Mouse (Mus musculus) right cerebral cortex, postnatal 25 days (tissue): ENCODE measurements around the gene Il1r2.

Experiments used
- DNase-seq: peaks from one replicate; pipeline ENCODE4 v3.0.0; 2022

Gene Il1r2

GRCm38 (mm10) chr1:40073779-40074178 is at the start of gene Il1r2:
TSS of gene Il1r2 (plus strand) at chr1:40074079.
- DNase-seq: no peak

DNA sequence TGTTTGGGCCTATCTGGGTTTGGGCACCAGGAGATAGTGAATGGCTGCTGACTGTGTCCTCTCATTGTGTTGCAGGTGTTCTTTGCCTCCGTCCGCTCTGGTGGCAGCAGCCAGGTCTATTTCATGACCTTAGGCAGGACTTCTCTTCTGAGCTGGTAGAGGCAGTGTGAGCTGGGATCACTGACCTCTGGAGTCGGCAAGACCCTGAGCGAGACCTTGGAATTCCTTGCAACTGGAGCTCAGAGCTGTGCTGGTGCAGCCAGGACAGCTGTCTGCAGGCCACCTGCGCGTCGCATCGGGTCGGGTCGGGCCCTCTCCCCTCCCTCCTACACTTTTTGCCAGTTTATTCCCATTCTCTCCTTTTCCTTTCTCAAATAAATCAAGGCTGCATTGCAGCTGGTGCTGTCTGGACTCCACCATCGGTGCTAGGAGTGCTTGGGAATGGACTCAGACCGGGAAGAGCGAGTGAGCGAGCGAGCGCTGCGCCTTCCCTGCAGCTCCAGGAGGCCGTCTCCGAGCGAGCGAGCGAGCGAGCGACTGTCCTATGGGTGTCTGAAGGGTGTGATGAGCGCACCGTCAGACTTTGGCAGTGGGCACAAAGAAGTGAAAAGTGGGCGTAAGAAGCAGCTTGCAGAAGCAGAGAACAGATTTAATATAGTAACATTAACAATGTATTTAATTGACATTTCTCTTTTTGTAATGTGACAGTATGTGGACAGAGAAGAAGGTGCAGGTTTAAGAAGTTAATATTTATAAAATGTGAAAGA is 49.1 kb upstream of the Il1r2 start:
- DNase-seq: peak; percentile 28

- no peak for DNase-seq
Measured at GRCm38 (mm10) chr1:40025416-40025815, 48.5 kb upstream of the Il1r2 start.

- DNase-seq: no peak
Measured at GRCm38 (mm10) chr1:40027116-40027620, 46.7 kb upstream of the Il1r2 start.

DNA sequence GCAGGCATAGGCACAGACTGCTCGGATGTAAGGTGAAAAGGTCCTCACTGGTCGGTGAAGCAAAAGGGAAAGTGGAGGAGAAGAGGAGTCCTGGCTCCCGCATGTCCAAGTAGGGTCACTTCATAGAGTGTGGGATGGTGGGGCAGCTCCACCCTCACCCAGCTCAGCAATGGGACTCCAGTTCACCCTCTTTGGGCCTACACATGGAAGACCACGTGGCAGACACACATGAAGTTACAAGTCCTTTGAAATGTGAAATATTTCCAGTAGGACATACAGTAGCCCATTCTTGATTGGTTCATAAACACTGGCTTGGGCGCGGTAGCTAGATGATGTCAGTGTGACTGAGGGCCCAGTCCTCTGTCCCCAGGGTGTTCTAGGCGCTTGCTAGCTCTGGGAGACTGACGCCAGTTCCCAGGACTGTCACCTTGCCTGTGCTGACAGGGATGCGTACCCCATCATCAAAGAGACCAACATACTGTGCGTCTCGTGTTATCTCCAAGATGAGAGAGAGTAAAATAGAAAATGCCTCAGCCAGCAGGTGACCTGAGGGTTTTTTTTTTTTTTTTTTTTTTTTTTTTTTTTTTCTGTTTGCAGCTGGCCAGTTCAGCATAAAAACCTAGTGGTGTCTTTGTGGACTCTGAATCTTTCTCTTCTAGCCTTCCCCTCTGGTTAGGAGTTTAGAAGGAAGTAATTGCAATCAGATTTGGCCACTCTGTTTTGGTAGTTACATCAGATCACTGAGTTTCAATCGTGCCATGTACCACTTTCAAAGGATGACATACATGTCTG is 45.5 kb upstream of the Il1r2 start:
- DNase-seq: no peak

GRCm38 (mm10) chr1:40029597-40029996 is 44.3 kb upstream of the Il1r2 start:
- no peak for DNase-seq

DNA sequence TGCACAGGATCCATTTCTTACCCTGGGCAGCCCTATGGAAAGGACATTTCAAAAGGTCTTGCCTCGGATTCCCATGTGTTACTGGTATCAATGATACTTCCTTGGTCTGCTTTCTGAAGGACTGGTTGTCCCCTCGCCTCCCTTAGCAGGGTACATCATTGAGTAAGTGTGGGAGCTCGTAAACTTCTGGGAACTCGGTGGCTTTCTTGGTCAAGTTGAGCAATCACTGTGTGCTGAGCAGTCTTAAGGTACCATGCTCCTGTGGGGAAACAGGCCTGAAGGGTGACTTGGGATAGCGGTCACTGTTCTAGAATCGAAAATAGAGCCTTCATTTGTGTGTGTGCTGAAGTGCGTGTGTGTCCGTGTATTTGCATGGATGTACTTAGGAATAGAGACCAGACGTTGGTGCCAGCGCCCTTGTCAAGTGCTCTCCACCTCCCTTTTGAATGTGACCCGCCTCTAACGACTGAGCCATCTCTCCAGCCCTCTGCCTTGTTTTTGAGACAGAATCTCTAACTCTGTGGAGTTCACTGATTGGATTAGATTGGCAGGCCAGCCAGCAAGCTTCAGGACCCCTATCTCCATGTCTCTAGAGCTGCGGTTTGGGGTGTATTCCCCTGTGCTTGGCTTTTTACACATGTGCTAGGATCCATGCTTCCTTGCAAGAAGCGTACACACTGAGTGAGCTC is 43.4 kb upstream of the Il1r2 start:
- DNase-seq: no peak

GRCm38 (mm10) chr1:40030976-40031356 is 42.9 kb upstream of the Il1r2 start:
- DNase-seq: no peak

DNA sequence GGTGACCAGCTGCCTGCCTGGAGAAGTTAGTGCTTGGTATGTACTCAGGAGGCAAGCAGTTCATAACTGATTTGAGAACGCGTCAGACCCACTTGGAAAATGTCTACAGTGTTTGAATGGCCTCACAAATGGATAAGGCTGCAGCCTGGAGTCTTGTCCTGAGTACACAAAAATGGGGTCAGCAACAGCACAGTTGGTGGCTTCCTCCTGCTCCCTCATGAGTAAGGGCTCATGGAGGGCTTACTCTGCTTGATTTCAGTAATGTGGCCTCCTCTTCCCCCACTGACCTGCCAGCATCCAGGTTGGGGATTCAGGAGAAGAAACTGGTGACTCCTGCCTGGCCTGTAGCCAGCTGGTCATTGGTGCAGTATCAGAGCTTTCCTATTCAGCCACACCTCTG is 42.3 kb upstream of the Il1r2 start:
- DNase-seq: no peak

GRCm38 (mm10) chr1:40033315-40033714 is 40.6 kb upstream of the Il1r2 start:
- no peak for DNase-seq

DNA sequence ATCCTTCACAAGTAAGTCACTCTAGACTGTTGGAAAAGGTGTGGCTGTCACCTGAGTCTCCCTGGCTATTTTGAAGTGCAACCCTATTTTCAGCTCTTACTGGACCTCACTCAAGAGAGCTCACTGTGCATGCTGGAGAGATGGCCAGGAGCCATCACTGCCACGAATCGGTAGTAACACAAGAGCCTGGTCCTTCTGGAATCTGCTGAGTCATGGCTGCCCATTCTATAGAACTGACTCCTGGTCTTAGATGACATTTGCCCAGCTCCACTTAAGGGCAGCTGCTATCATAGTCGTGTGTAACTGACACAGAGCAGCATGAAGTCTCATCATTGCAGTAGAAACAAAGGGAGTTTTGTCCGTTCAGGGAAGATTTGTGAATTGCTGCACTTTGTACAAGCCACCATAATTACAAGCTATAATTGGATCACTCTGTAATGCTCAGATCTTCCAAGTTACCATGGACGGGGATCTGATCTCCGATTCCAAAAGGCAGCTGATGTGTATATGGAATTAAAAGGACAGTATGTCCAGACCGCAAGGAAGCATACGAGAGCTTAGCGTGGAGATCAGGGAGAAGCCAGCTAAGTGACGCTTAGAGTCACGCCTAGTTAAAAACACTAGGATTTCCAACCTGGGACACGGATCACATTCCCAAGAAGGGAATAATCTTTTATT is 40.0 kb upstream of the Il1r2 start:
- no peak for DNase-seq

GRCm38 (mm10) chr1:40037831-40038230 is 36.0 kb upstream of the Il1r2 start:
- no peak for DNase-seq

GRCm38 (mm10) chr1:40045686-40046085 is 28.2 kb upstream of the Il1r2 start:
- no peak for DNase-seq

DNA sequence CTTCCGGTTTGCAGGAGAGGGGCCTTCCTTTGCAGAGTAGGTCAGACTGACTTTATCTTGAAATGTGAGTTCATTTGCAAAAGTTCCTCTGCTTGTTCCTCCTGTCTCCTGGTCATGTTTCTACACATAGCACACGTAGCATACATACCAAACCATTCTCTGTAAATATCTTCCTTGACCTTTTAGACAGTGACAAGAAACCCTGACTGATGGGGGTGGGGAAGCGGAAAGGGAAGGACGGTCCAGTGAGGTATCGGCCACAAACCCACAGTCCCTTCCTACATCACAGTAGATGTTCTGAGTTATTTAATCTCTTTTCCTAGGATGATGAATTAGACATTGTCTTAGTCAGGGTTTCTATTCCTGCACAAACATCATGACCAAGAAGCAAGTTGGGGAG is 27.3 kb upstream of the Il1r2 start:
- no peak for DNase-seq

DNA sequence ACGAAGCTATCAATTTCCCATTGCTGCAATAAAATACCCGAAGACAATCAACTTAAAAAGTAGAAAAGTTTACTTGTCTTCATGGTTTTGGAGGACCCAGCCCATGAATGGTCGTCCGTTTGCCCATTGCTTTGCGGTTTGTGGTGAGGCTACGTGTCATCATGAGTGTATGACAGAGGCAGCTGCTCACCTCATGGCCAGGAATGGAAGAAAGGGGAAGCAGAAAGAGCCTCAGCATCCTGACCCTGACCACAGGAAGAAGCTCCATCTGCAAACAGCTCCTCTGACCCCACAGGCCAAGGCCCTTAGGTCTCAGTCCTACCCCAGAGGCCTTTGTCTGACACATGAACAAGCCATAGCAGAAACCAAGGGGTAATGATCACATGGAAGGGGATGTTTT is 22.7 kb upstream of the Il1r2 start:
- no peak for DNase-seq

DNA sequence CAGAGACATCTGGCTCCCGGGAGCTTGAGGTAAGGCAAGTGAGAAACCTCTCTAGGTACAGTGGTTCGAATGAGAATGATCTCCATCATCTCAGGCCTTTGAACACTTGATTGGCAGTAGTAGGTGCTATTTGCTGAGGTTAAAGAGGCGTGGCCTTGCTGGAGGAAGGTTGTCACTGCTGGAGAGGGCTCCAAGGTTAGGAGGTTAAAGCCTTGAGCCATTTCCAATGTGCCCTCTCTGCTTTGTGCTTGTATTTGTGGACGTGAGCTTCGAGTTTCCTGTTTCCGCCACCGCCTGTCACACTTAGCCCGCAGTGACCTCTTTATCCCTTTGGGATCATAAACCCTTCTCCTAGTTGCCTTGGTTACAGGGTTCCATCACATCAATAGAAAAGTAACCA is 21.7 kb upstream of the Il1r2 start:
- no peak for DNase-seq

DNA sequence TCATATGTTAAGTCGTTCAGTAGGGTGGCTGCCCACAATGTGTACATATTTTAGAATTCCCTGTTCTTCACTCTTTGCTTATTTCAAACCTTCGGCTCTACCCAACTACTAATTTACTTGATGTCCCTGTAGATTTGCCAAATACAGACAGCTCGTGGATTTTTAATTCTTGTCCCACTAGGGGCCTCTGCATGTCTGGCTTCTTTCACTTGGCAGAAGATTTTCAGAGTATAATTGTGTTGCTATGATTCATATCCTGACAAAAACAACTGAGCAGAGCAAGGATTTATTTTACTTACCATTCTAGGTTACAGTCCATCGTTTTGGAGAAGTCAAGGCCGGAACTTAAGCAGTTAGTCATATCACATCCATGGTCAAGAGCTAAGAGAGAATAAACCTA is 20.8 kb upstream of the Il1r2 start:
- no peak for DNase-seq

DNA sequence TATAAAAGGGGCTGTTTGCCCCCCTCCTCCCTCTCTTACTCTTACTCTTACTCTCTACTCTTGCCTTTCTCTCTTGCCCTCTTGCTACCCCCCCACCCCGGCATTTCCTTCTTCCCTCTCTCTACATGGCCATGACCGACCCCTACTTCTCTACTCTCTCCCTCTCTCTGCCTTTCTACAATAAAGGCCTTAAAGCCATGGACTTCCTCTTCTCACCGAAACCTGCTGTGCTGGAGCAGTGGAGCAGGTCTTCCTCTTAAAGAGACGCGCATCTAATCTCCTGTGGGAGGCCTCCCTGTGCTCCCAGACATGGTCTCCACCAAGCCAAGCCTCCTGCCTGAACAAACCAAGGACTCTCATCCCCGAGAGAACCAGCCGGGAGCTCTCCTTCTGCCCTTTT is 18.8 kb upstream of the Il1r2 start:
- no peak for DNase-seq

- DNase-seq: no peak
Measured at GRCm38 (mm10) chr1:40055963-40056362, 17.9 kb upstream of the Il1r2 start.

GRCm38 (mm10) chr1:40057351-40057750 is 16.5 kb upstream of the Il1r2 start:
- no peak for DNase-seq

DNA sequence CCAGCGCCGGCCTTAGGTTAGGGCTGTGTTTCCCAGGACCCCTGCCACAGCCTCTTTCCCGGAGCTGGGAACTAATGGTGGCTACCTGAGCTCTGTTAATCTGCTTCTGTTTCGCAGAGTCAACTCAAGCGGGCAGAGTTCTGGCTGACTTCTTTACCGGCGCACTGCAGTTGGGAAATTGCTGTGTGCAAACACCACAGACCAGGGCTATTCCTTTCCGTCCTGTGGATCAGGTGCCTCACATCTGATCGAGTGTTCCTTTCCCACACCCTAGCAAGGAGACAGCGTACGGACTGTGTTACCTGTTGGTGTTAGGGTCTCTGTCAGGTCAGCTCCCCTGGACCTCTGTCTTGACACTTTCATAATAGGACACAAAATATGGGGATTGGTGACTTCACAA is 15.9 kb upstream of the Il1r2 start:
- no peak for DNase-seq

GRCm38 (mm10) chr1:40059122-40059774 is 14.6 kb upstream of the Il1r2 start:
- DNase-seq: no peak

DNA sequence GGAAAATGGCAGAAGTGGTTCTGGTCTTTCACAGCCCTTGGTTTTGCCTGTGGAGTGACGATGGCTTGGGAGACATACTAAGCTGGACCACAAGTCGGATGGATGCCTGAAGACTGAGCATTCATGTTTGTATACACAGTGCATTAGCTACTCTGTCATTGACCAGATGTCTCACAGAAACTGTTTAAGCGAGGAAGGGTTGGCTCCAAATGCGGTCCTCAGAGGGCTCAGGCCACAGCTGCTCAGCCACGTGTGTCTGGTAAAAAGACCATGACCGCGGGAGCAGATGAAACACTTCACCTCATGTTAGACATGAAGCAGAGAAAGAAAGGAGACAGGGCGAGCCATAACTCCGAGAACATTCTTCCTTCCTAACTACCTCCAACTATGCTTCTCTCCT is 12.5 kb upstream of the Il1r2 start:
- no peak for DNase-seq
